Mouse (Mus musculus) layer of hippocampus, postnatal 25 days (tissue): ENCODE data around the gene Pdxdc1. TPM values are rescaled to one million over a fixed set of nuclear protein-coding genes. Genes with fewer than 3 reads are reported as not detected.

ENCODE experiments used
- DNase-seq, 2 experiments: peaks; one replicate each; pipeline ENCODE4 v3.0.0; 2022; ENCODE audit warnings: mixed read lengths in 2 of 2, low spot score in 1 of 2; ENCODE audit errors: extremely low spot score in 1 of 2
- total RNA-seq, 2 experiments: library from RNA; stranded (reverse); gene quantifications; 2 replicates each; pipeline ENCODE4 v1.2.3; 2021

The Pdxdc1 gene
- total RNA-seq, 2 experiments from 2014 or later: 75.7 to 76.8 TPM

GRCm38 (mm10) chr16:13890449-13890848 lies 12.5 kb downstream of the Pdxdc1 start:
- DNase-seq: no peak

- DNase-seq: no peak
Measured at GRCm38 (mm10) chr16:13883094-13883774, 19.7 kb downstream of the Pdxdc1 start.

- no peak for DNase-seq
Measured at GRCm38 (mm10) chr16:13875483-13875882, 27.4 kb downstream of the Pdxdc1 start.

- no peak for DNase-seq
Measured at GRCm38 (mm10) chr16:13867910-13868514, 34.9 kb downstream of the Pdxdc1 start.

GRCm38 (mm10) chr16:13867406-13867805 lies 35.5 kb downstream of the Pdxdc1 start:
- DNase-seq: peak in 1 of 2 experiments; percentile 14

GRCm38 (mm10) chr16:13866616-13867015 lies 36.3 kb downstream of the Pdxdc1 start:
- DNase-seq: no peak

- DNase-seq: no peak
Measured at GRCm38 (mm10) chr16:13866076-13866475, 36.9 kb downstream of the Pdxdc1 start.

GRCm38 (mm10) chr16:13853886-13854285 lies 49.0 kb downstream of the Pdxdc1 start:
- DNase-seq: no peak

- DNase-seq: no peak
Measured at GRCm38 (mm10) chr16:13851446-13851845, 51.5 kb downstream of the Pdxdc1 start.

- no peak for DNase-seq
Measured at GRCm38 (mm10) chr16:13848310-13848709, 54.6 kb downstream of the Pdxdc1 start.

GRCm38 (mm10) chr16:13846675-13847074 lies 56.3 kb downstream of the Pdxdc1 start:
- no peak for DNase-seq

GRCm38 (mm10) chr16:13845031-13845430 lies 57.9 kb downstream of the Pdxdc1 start:
- DNase-seq: no peak

- DNase-seq: no peak
Measured at GRCm38 (mm10) chr16:13840956-13841355, 62.0 kb downstream of the Pdxdc1 start.

GRCm38 (mm10) chr16:13840056-13840455 lies 62.9 kb downstream of the Pdxdc1 start:
- no peak for DNase-seq

- DNase-seq: no peak
Measured at GRCm38 (mm10) chr16:13834382-13834781, 68.5 kb downstream of the Pdxdc1 start.

- no peak for DNase-seq
Measured at GRCm38 (mm10) chr16:13831606-13832005, 71.3 kb downstream of the Pdxdc1 start.

- no peak for DNase-seq
Measured at GRCm38 (mm10) chr16:13830444-13830843, 72.5 kb downstream of the Pdxdc1 start.

- DNase-seq: no peak
Measured at GRCm38 (mm10) chr16:13826511-13826910, 76.4 kb downstream of the Pdxdc1 start.

GRCm38 (mm10) chr16:13825781-13826490 lies 77.0 kb downstream of the Pdxdc1 start:
- DNase-seq: no peak

GRCm38 (mm10) chr16:13820771-13821170 lies 82.2 kb downstream of the Pdxdc1 start:
- DNase-seq: no peak

GRCm38 (mm10) chr16:13819806-13820500 lies 83.0 kb downstream of the Pdxdc1 start:
- no peak for DNase-seq
